Mouse (Mus musculus) monocyte, adult 5-6 weeks (primary cell): ENCODE measurements around the gene Stub1. TPM values are rescaled to one million over a fixed set of nuclear protein-coding genes. Genes with fewer than 3 reads are reported as not detected.

Experiments
- ATAC-seq: fragments of 153-309, 156-312 bp; replicated peaks from 2 replicates; pipeline ENCODE4 v1.8.0; 2017; ENCODE audit warnings: mild to moderate bottlenecking; ENCODE audit not compliant: low TSS enrichment, insufficient number of reproducible peaks, severe bottlenecking, poor library complexity, low FRiP score
- total RNA-seq: library from RNA; stranded (forward); fragments of 200-1000, 200-491, 200-594 nt; gene quantifications from 3 replicates; pipeline ENCODE4 v1.2.3, GENCODE M21; 2017

Gene Stub1
- total RNA-seq, 1 experiment from 2014 or later, result 75.3 TPM

DNA sequence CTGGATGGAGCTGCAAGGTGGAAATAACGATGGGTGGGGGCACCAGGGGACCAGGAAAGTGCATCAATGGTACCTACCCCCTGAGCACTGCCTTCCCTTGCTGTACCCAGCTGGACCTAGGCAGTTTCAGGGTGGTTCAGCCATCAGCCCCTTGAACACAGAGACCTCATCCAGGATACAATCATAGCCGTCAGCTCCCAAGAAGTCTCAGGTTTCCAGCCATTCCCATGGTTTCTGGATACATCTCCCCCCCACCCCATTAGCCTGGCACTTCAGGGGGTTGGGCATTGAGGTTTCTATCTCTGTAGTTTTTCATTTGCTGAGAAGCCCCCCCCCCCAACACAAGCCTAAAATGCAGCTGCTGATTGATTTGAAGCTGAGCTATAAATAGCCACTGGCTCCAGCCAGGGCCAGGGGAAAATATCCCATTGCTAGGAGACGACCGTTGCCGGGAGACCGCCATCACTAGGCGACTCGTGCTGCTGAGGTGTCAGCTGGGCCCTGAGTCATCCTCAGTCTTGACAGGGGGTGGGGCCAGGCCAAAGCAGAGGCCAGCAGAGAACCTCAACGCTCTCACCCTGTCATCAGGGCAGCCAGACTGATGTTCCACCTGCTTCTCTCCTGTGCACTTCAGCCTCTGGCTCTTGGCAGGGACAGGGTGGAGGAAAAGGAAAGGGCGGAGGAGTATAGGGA, 30.2 kb downstream of the Stub1 start:
- ATAC-seq, result no peak

DNA sequence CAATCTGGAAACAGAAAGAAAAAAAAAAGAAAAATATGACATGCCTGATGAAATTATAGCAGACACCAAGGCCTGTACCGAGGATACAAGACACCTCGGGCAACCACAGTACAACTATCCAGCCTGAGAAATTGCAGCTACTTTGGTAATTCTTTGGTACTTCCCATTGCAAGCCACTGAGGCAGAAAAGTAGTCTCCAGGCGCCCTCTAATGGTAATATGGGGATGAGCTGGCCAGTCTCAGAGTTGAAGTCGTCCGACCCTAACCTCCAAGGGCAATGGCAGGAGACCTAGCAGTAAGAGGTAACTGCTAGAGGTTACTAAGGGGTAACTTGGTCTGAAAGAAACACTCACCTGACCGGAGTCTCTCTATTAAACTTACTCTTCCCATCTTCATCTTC, 32.2 kb downstream of the Stub1 start:
- ATAC-seq, result peak; percentile 88

DNA sequence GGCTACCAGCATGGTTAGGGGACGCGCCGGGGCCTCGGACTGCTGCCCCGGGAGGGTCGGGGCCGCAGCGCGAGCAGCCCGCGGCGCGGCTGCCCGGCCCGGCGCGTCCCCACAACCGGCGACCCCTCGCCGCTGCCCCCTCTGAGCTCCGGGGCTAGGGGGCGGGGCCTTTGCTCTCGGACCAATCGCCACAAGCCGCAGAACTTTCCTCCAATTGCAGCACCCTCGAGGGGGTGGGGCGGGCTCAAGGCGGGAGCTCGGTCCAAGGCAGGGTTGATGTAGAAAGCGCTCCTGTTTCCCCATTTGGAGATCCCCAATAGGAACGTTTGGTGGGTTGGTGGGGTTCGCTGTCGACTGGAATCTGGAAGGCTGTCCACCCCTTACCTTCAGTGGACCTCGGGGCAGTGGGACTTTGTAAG, 36.2 kb downstream of the Stub1 start, which contains the start of gene Metrn:
Gene Metrn (minus strand): TSS at position 186 of the 419 bp plus-strand sequence.
- peak; percentile 81 for ATAC-seq

- ATAC-seq, result no peak
These were observed 36.9 kb downstream of the Stub1 start for GRCm38 (mm10) chr17:25796211-25796771.

DNA sequence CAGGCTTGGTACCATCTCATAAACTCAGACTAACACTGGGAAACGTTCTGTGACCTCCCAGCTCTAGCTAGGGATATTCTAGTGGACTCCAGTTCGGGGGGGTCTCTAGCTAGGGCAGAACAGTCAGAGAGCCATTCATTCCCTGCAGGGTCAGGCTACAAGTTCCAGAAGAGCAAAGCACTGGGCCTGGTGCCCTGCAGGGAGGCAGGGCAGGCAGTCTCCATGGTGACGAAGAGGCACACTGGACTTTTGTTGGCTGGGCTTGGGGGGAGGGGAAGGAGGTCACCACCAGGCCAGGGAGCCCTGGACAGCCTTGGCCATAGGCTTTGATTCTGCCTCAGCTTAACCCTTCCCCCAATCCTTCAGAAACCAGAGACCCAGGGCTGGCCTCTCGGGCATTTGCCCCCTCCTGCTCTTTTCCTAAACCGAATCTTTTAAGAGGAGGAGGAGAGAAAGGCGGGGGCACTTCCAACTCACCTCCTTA, 37.6 kb downstream of the Stub1 start, which contains the start of gene AC134908.4:
Gene AC134908.4 (minus strand): TSS at position 51 of the 484 bp plus-strand sequence.
- no peak for ATAC-seq

- no peak for ATAC-seq
These were observed 38.2 kb downstream of the Stub1 start for GRCm38 (mm10) chr17:25794998-25795397.

DNA sequence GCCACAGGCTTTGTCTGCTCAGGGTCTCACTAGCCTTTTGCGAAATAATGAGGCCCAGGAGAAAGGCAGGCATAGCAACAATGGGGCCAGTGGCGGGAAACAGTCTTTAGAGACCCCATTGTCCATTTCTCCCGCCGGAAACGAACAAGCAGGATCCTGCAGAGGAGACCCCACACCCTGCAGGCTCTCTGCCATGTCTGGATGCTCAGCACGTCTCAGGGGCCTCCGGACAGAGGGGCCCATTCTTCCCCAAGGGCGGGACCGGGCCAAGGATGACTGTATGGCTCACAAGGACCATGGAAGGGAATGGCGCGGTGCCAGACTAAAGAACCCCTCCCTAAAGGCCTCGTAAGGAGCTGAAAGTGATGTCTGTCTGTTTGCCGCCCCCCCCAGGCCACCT, 39.0 kb downstream of the Stub1 start:
- ATAC-seq, result no peak

- no peak for ATAC-seq
These were observed 40.6 kb downstream of the Stub1 start, which contains the start of gene Fam173a for GRCm38 (mm10) chr17:25792615-25793014. Gene Fam173a, minus strand, starts transcription at chr17:25792901.

GRCm38 (mm10) chr17:25791843-25792527, 41.2 kb downstream of the Stub1 start:
- peak; percentile 76 for ATAC-seq

- ATAC-seq, result no peak
These were observed 41.8 kb downstream of the Stub1 start for GRCm38 (mm10) chr17:25791320-25791842.

DNA sequence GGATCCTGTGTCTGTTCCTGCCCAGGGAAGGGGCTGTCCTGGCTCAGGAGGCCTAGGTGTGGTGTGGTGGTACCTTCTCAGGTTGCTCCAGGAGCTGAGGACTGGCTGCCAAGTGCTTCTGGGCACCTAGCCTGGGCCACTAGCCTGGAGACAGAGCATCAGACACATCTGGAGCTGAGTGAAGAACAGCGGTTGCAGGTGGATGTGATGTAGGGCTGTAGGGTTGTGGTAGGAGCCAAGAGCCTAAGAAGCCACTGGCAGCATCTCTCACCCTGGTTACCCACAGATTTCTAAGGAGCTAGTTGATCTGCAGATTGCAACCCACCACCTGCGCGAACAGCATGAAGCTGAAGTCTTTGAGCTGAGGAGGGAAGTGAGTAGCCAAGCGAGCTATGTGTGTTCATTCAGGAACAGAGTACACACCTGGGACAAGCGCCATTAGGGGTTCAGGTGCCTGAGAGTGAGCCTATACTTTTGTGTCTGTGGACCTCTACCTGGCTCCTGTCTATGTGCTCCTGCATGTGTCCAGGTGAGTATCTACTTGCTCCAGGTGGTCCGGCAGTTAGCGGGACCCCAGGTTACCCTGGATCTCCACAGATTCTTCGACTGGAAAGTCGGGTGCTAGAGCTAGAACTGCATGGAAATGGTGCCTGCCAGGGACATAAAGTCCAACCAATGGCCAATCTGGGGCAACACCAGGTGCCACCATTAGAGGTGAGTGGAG, 46.3 kb downstream of the Stub1 start:
- no peak for ATAC-seq

- no peak for ATAC-seq
These were observed 46.9 kb downstream of the Stub1 start, which contains the start of gene Ccdc78 for GRCm38 (mm10) chr17:25786280-25786679. Gene Ccdc78, plus strand, starts transcription at chr17:25786580.

DNA sequence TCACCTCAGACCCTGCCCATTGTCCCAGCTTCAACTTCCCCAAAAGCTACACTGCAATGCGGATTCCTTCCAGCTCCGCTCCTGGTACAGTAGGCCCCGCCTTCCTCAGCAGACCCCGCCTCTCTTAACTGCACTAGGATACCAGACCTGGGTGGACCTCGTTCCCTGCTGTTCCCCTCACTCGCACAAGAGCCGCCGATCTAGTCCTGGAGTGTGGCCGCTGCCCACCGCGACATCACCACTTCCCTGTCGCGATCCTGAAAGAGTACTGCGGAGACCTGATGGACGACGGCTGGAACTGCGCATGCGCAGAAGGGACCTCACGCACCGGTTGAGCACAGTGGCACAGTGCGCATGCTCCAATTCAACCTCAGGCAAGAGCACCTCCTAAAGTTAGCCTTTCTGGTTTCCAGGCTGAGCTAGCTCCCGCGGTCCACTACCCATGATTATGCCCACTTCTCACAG, 47.9 kb downstream of the Stub1 start, which contains the start of gene Haghl:
Gene Haghl (minus strand): TSS at position 393 of the 465 bp plus-strand sequence.
- peak; percentile 89 for ATAC-seq

DNA sequence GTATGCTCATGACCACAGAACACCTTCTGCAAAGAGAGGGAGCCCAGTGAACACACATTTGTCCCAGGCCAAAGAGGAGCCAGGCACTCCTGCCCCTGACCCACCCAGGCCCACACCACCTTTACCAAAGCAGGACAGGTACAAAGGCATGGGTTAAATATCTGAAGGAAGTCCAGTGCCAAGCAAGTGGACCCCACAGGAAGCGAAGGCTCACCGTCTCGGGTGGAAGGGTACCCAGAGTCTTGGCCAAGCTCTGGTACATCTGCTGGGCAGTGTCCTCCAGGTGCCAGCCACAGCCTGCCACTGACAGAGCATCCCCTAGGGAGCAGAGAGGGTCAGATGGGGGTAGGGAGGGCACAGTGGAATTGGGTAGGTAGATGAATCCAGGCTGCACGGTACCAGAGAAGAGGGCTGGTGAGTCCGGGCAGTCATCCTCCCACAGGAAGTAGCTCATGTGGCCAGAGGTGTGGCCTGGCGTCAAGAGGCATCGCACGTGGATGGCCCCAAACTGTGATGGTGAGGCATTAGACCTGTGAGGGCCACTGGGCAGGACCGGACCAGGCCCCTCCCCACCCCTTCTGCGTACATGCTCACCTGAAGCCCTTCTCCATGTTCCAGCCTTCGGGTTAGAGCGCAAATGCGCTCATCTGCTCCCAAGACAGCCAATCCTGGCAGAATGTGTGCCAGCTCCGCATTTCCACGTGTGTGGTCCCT, 49.2 kb downstream of the Stub1 start:
- no peak for ATAC-seq

DNA sequence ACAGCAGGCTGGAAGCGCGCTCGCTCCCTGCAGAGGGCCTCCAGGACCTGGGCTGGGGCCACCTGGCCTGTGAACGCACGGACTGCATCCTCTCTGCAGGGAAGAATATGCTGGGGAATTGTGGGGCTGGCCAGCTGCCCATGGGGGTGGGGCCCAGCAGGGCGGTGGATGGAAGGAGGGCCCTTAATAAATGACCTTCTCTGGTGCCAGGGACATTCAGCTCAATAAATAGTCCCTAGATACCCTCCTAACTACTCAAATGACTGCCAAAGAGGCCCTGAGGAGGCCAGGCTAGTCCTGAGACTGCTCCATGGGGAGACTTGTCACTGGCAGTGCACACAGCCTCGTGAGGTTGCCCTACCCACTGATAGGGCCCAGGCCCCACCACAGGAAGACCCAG, 50.1 kb downstream of the Stub1 start:
- ATAC-seq, result no peak

GRCm38 (mm10) chr17:25781339-25781738, 51.9 kb downstream of the Stub1 start:
- ATAC-seq, result no peak
